Mouse (Mus musculus): Measurements from ENCODE around the gene Klhdc7a. TPM values are rescaled to one million over a fixed set of nuclear protein-coding genes. Genes with fewer than 3 reads are reported as not detected.

Gene Klhdc7a
- polyA plus RNA-seq (2014; fragmentation: Nextera tagmentation; extraction: Ambion mirVana): 0.08 and 0.10 TPM in 2 replicates

GRCm38 (mm10) chr4:139967922-139968321 lies at the start of gene Klhdc7a:
TSS of gene Klhdc7a (minus strand) at chr4:139968026.
- ATAC-seq (replicated peaks; ENCODE audit: insufficient number of reproducible peaks, low FRiP score, low TSS enrichment, low read depth) (no peak), DNase-seq (ENCODE audit: low spot score) (no peak)
- H3K4me3 ChIP-seq (ENCODE audit: low read depth, low read length): no peak within 1 kb of the TSS
- no peaks in the 10 kb centered on the region for H3K4me1 ChIP-seq (ENCODE audit: control insufficient read depth, insufficient read depth, low read length)
- no peak within 1 kb of the TSS for H3K4me2 ChIP-seq (ENCODE audit: low read depth, low read length)
- H3K36me3 ChIP-seq (replicated peaks; ENCODE audit: control insufficient read depth, insufficient read depth, low read depth, low read length): no peaks in the 10 kb centered on the region
- WGBS: 39% methylated on average over 4 of the region's 4 CpGs
- H3K27ac ChIP-seq (replicated peaks; ENCODE audit: low read depth, low read length): no peak within 1 kb of the TSS
- H3K9ac ChIP-seq (replicated peaks; ENCODE audit: low read length): no peak within 1 kb of the TSS
- H3K27me3 ChIP-seq (ENCODE audit: control insufficient read depth, insufficient read depth, low read length): no peaks in the 10 kb centered on the region
- H3K9me3 ChIP-seq (replicated peaks; ENCODE audit: control insufficient read depth, low read length): no peaks in the 10 kb centered on the region

- no peaks in the 10 kb centered on the region for H3K27me3 ChIP-seq (ENCODE audit: control insufficient read depth, insufficient read depth, low read length)
- H3K4me1 ChIP-seq (ENCODE audit: control insufficient read depth, insufficient read depth, low read length): no peaks in the 10 kb centered on the region
- no peak overlapping the region for H3K4me2 ChIP-seq (ENCODE audit: low read depth, low read length)
- ATAC-seq (replicated peaks; ENCODE audit: insufficient number of reproducible peaks, low FRiP score, low TSS enrichment, low read depth) (no peak), DNase-seq (ENCODE audit: low spot score) (peak; percentile 52)
- H3K27ac ChIP-seq (replicated peaks; ENCODE audit: low read depth, low read length): no peak overlapping the region
- H3K4me3 ChIP-seq (ENCODE audit: low read depth, low read length): no peak overlapping the region
- no peaks in the 10 kb centered on the region for H3K9me3 ChIP-seq (replicated peaks; ENCODE audit: control insufficient read depth, low read length)
- no peak overlapping the region for H3K9ac ChIP-seq (replicated peaks; ENCODE audit: low read length)
- WGBS: 38% methylated on average over 7 of the region's 7 CpGs
- H3K36me3 ChIP-seq (replicated peaks; ENCODE audit: control insufficient read depth, insufficient read depth, low read depth, low read length): no peaks in the 10 kb centered on the region
Measured at GRCm38 (mm10) chr4:140015916-140016315, 48.1 kb upstream of the Klhdc7a start.

DNA sequence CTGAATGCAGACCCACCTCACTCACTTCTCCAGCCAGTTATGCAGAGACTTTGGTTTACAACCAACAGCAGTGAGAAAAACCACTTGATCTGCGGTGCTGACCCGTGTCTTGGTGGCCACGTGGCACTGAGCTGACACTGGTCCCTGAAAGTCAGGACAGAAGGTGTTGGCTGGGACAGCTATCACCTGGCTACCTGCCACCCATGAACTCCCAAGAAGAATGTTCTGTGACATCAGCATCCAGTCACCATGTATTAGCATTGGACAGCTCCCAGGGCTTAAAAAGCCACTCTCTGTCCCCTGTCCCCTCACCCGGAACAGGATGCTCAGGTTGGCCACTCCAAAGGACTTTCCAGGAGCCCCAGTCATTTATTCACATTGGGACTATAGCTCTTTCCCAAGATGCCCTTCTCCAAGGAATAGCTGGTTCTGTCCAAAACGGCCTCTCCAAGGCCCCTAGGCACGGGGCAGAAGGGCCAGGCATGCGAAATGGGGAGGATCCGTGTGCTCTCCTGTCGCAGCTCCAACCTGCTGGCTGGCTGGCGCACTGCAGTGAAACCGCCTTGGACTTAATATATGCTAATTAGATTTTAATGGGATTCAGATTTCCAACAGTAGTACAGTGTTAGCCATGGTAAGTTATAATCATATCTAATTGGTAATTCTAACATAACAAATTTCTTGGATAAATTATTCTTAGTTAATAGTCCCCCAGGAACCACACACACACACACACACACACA lies 43.1 kb upstream of the Klhdc7a start:
- H3K36me3 ChIP-seq (replicated peaks; ENCODE audit: control insufficient read depth, insufficient read depth, low read depth, low read length): no peaks in the 10 kb centered on the region
- no peak overlapping the region for H3K9ac ChIP-seq (replicated peaks; ENCODE audit: low read length)
- ATAC-seq (replicated peaks; ENCODE audit: insufficient number of reproducible peaks, low FRiP score, low TSS enrichment, low read depth) (no peak), DNase-seq (ENCODE audit: low spot score) (no peak)
- 73% methylated on average over 11 of the region's 11 CpGs for WGBS
- H3K27ac ChIP-seq (replicated peaks; ENCODE audit: low read depth, low read length): no peak overlapping the region
- no peaks in the 10 kb centered on the region for H3K4me1 ChIP-seq (ENCODE audit: control insufficient read depth, insufficient read depth, low read length)
- H3K4me2 ChIP-seq (ENCODE audit: low read depth, low read length): no peak overlapping the region
- H3K4me3 ChIP-seq (ENCODE audit: low read depth, low read length): no peak overlapping the region
- H3K9me3 ChIP-seq (replicated peaks; ENCODE audit: control insufficient read depth, low read length): no peaks in the 10 kb centered on the region
- H3K27me3 ChIP-seq (ENCODE audit: control insufficient read depth, insufficient read depth, low read length): no peaks in the 10 kb centered on the region

GRCm38 (mm10) chr4:140004932-140005331 lies 37.1 kb upstream of the Klhdc7a start:
- H3K4me1 ChIP-seq (ENCODE audit: control insufficient read depth, insufficient read depth, low read length): no peaks in the 10 kb centered on the region
- DNase-seq (ENCODE audit: low spot score) (peak; percentile 36), ATAC-seq (replicated peaks; ENCODE audit: insufficient number of reproducible peaks, low FRiP score, low TSS enrichment, low read depth) (0 out of 2 replicates have a peak, but pooled peaks have one; percentile 4)
- no peaks in the 10 kb centered on the region for H3K36me3 ChIP-seq (replicated peaks; ENCODE audit: control insufficient read depth, insufficient read depth, low read depth, low read length)
- H3K27me3 ChIP-seq (ENCODE audit: control insufficient read depth, insufficient read depth, low read length): peaks cover 2% of the 10 kb centered on the region; the same call in 1 of the 2 replicates
- H3K27ac ChIP-seq (replicated peaks; ENCODE audit: low read depth, low read length): no peak overlapping the region
- whole genome bisulfite sequencing: 12% methylated on average over 5 of the region's 5 CpGs
- H3K4me3 ChIP-seq (ENCODE audit: low read depth, low read length): no peak overlapping the region
- no peaks in the 10 kb centered on the region for H3K9me3 ChIP-seq (replicated peaks; ENCODE audit: control insufficient read depth, low read length)
- peak overlapping the region; percentile 32 for H3K4me2 ChIP-seq (ENCODE audit: low read depth, low read length)
- no peak overlapping the region for H3K9ac ChIP-seq (replicated peaks; ENCODE audit: low read length)

GRCm38 (mm10) chr4:140004170-140004569 lies 36.3 kb upstream of the Klhdc7a start:
- no peak; the same call in 1 of the 2 replicates for ATAC-seq (replicated peaks; ENCODE audit: insufficient number of reproducible peaks, low FRiP score, low TSS enrichment, low read depth)
- DNase-seq (ENCODE audit: low spot score): peak; percentile 60
- H3K4me1 ChIP-seq (ENCODE audit: control insufficient read depth, insufficient read depth, low read length): no peaks in the 10 kb centered on the region
- H3K27ac ChIP-seq (replicated peaks; ENCODE audit: low read depth, low read length): no peak overlapping the region
- peak overlapping the region; percentile 32 for H3K4me2 ChIP-seq (ENCODE audit: low read depth, low read length)
- H3K36me3 ChIP-seq (replicated peaks; ENCODE audit: control insufficient read depth, insufficient read depth, low read depth, low read length): no peaks in the 10 kb centered on the region
- peaks cover 2% of the 10 kb centered on the region; the same call in 1 of the 2 replicates for H3K27me3 ChIP-seq (ENCODE audit: control insufficient read depth, insufficient read depth, low read length)
- 0 out of 2 replicates have a peak overlapping the region, but pooled peaks have one; percentile 12 for H3K4me3 ChIP-seq (ENCODE audit: low read depth, low read length)
- no peak overlapping the region for H3K9ac ChIP-seq (replicated peaks; ENCODE audit: low read length)
- no peaks in the 10 kb centered on the region for H3K9me3 ChIP-seq (replicated peaks; ENCODE audit: control insufficient read depth, low read length)
- WGBS: 13% methylated on average over 12 of the region's 12 CpGs

GRCm38 (mm10) chr4:140002069-140002468 lies 34.2 kb upstream of the Klhdc7a start:
- no peak for DNase-seq (ENCODE audit: low spot score)
- Histone ChIP-seq H3K9me3 (replicated peaks; ENCODE audit: control insufficient read depth, low read length) (no peaks in the 10 kb centered on the region), H3K4me2 (ENCODE audit: low read depth, low read length) (no peak overlapping the region), H3K4me3 (ENCODE audit: low read depth, low read length) (no peak overlapping the region), H3K9ac (replicated peaks; ENCODE audit: low read length) (no peak overlapping the region), H3K27ac (replicated peaks; ENCODE audit: low read depth, low read length) (no peak overlapping the region), H3K36me3 (replicated peaks; ENCODE audit: control insufficient read depth, insufficient read depth, low read depth, low read length) (no peaks in the 10 kb centered on the region), H3K4me1 (ENCODE audit: control insufficient read depth, insufficient read depth, low read length) (no peaks in the 10 kb centered on the region), H3K27me3 (ENCODE audit: control insufficient read depth, insufficient read depth, low read length) (peaks cover 2% of the 10 kb centered on the region; the same call in 1 of the 2 replicates)
- 15% methylated on average over 12 of the region's 12 CpGs for WGBS
- ATAC-seq (replicated peaks; ENCODE audit: insufficient number of reproducible peaks, low FRiP score, low TSS enrichment, low read depth): no peak

DNA sequence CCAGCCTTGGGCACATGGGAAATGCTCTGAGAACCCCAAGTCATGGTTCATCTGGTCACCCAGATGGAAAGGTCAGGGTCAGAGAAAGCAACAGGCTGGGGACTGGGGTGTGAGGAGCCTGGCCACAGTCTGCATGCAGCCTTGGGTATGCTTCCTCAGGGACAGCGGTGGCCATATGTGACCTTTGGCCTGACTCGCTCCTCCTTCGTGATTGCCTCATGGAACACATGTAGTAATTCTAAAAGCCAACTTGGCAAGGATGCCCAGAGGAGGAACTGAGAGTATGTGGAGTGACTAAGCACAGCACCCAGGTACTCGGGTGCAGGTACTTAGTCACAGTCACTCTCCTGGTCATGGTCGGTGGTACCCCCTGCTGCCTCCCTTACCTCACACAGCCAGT lies 33.1 kb upstream of the Klhdc7a start:
- Histone ChIP-seq H3K9ac (replicated peaks; ENCODE audit: low read length) (no peak overlapping the region), H3K4me1 (ENCODE audit: control insufficient read depth, insufficient read depth, low read length) (no peaks in the 10 kb centered on the region), H3K27ac (replicated peaks; ENCODE audit: low read depth, low read length) (no peak overlapping the region), H3K27me3 (ENCODE audit: control insufficient read depth, insufficient read depth, low read length) (peaks cover 2% of the 10 kb centered on the region; the same call in 1 of the 2 replicates), H3K4me2 (ENCODE audit: low read depth, low read length) (no peak overlapping the region), H3K9me3 (replicated peaks; ENCODE audit: control insufficient read depth, low read length) (no peaks in the 10 kb centered on the region), H3K4me3 (ENCODE audit: low read depth, low read length) (no peak overlapping the region), H3K36me3 (replicated peaks; ENCODE audit: control insufficient read depth, insufficient read depth, low read depth, low read length) (no peaks in the 10 kb centered on the region)
- WGBS: 58% methylated on average over 5 of the region's 5 CpGs
- DNase-seq (ENCODE audit: low spot score) (no peak), ATAC-seq (replicated peaks; ENCODE audit: insufficient number of reproducible peaks, low FRiP score, low TSS enrichment, low read depth) (no peak)

DNA sequence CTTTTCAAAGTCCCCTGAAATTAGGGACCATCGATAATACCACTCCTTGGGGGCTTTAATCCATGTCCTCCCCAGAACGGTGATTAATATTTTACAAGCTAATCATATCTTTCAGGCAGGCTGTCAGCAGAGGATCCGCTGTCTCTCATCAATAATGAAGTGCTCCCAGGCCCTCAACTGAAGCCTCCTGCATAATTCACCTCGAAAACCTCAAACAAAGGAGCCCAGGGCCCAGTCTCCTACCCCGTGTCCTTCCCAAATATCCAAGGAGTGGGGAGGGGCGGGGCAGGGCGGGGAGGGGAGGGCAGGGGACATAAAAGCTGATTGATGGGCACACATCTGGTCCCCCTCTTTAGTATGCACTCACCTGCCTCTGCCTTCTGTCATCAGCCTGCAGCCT lies 31.2 kb upstream of the Klhdc7a start:
- no peak overlapping the region for H3K9ac ChIP-seq (replicated peaks; ENCODE audit: low read length)
- no peaks in the 10 kb centered on the region for H3K4me1 ChIP-seq (ENCODE audit: control insufficient read depth, insufficient read depth, low read length)
- H3K36me3 ChIP-seq (replicated peaks; ENCODE audit: control insufficient read depth, insufficient read depth, low read depth, low read length): no peaks in the 10 kb centered on the region
- H3K4me3 ChIP-seq (ENCODE audit: low read depth, low read length): no peak overlapping the region
- no peaks in the 10 kb centered on the region for H3K9me3 ChIP-seq (replicated peaks; ENCODE audit: control insufficient read depth, low read length)
- no peak overlapping the region for H3K4me2 ChIP-seq (ENCODE audit: low read depth, low read length)
- 62% methylated on average over 7 of the region's 7 CpGs for WGBS
- H3K27ac ChIP-seq (replicated peaks; ENCODE audit: low read depth, low read length): no peak overlapping the region
- ATAC-seq (replicated peaks; ENCODE audit: insufficient number of reproducible peaks, low FRiP score, low TSS enrichment, low read depth) (no peak), DNase-seq (ENCODE audit: low spot score) (no peak)
- H3K27me3 ChIP-seq (ENCODE audit: control insufficient read depth, insufficient read depth, low read length): no peaks in the 10 kb centered on the region

Measured in embryonic facial prominence, embryonic 11.5 days (tissue).